Mouse (Mus musculus): ENCODE results near the gene Cracr2b. TPM values are rescaled to one million over a fixed set of nuclear protein-coding genes. Genes with fewer than 3 reads are reported as not detected.

Gene Cracr2b
- polyA plus RNA-seq, 1 experiment from 2014 or later, result 13.8 TPM

DNA sequence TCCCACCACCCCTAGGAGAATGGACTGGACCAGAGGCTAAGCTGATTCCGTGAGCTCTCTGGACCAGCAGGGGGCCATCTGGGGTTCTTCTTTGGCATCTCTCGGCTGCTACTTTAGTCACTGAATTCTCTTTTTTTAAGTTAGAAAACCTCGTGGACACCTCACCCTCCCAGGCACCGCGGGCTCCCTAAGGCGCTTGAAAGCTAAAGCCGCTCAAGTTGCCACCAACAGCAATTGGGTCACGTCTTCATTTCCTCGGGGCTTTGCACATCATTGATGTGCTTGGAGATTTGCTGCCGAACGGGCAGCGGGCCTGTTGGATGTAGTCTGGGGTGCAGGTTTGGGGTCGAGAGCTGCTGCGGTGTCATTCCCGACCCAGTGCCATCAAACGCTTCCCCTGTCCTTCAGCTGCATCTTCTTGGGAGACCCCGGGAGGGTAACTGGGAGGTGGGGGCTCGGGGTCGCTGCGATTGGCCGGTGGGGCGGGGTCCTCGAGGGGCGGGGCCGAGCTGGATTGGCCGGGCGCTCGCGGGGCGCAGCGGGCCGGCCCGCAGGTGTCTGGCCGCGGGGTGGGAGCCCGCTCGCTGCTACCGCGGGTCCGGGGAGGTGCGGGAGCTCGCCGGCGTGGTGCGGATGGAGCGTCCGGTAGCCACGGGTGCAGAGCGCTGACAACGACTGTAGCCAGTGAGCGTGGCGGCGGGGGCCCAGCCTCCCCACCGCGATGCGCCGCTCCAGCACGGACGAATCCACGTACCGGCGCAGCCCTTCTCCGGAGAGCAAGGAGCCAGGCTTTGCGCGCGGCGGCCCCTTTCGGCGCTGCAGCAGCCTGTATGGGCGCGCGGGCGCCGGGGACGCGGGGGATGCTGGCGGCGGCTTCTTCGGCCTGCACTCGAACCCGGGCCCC is 20.9 kb downstream of the Cracr2b start:
- WGBS, result under 1% methylated on average over 62 of the region's 81 CpGs
- H3K27me3 ChIP-seq (replicated peaks; ENCODE audit: control insufficient read depth, insufficient read depth, low read length), result peaks cover 10% of the 10 kb centered on the region
- ATAC-seq (replicated peaks; ENCODE audit: low FRiP score, low TSS enrichment, low read depth) (peak; percentile 28; the same call in 1 of the 2 replicates), DNase-seq (ENCODE audit: low spot score) (peak; percentile 80)
- H3K9me3 ChIP-seq (ENCODE audit: control insufficient read depth, low read length), result no peaks in the 10 kb centered on the region
- H3K36me3 ChIP-seq (ENCODE audit: control insufficient read depth, insufficient read depth, low read length), result peaks cover 9% of the 10 kb centered on the region; the same call in 1 of the 2 replicates
- no peak overlapping the region for H3K27ac ChIP-seq (ENCODE audit: low read depth)
- peak overlapping the region; percentile 57 for H3K4me3 ChIP-seq (ENCODE audit: low read depth, low read length)
- peaks cover 39% of the 10 kb centered on the region for H3K4me1 ChIP-seq (replicated peaks; ENCODE audit: control insufficient read depth, insufficient read depth, low read length)
- H3K9ac ChIP-seq (ENCODE audit: low read length), result peak overlapping the region; percentile 42
- peak overlapping the region; percentile 94 for H3K4me2 ChIP-seq (ENCODE audit: low read length)

DNA sequence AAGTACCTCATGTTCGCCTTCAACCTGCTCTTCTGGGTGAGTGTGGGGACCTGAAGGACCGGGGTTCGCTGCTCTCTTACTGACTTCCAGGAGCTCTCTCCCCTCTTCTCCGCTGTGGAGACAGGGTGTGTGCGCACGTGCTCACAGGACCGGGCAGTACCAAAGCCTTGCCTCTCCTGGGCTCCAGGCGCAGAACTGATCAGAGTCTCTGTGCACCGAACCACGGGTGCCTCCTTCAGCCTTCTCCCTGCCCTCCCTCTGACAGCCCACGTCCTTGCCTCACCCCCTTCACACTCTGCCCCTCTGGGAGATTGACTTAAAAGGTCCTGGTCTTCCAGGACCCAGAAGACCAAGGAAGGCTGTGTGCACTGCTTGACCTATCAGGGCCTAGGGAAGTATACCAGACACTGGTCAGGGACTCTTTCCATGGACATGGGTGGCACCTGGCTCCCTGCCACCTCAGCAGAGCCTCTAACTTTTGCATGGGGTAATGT is 21.7 kb downstream of the Cracr2b start:
- Histone ChIP-seq H3K9ac (ENCODE audit: low read length) (peak overlapping the region; percentile 42), H3K9me3 (ENCODE audit: control insufficient read depth, low read length) (no peaks in the 10 kb centered on the region), H3K36me3 (ENCODE audit: control insufficient read depth, insufficient read depth, low read length) (peaks cover 12% of the 10 kb centered on the region; the same call in 1 of the 2 replicates), H3K4me3 (ENCODE audit: low read depth, low read length) (peak overlapping the region; percentile 57), H3K27ac (ENCODE audit: low read depth) (no peak overlapping the region), H3K4me2 (ENCODE audit: low read length) (peak overlapping the region; percentile 94), H3K27me3 (replicated peaks; ENCODE audit: control insufficient read depth, insufficient read depth, low read length) (peaks cover 10% of the 10 kb centered on the region), H3K4me1 (replicated peaks; ENCODE audit: control insufficient read depth, insufficient read depth, low read length) (peaks cover 32% of the 10 kb centered on the region)
- DNase-seq (ENCODE audit: low spot score) (no peak), ATAC-seq (replicated peaks; ENCODE audit: low FRiP score, low TSS enrichment, low read depth) (no peak)
- 10% methylated on average over 11 of the region's 11 CpGs for WGBS

DNA sequence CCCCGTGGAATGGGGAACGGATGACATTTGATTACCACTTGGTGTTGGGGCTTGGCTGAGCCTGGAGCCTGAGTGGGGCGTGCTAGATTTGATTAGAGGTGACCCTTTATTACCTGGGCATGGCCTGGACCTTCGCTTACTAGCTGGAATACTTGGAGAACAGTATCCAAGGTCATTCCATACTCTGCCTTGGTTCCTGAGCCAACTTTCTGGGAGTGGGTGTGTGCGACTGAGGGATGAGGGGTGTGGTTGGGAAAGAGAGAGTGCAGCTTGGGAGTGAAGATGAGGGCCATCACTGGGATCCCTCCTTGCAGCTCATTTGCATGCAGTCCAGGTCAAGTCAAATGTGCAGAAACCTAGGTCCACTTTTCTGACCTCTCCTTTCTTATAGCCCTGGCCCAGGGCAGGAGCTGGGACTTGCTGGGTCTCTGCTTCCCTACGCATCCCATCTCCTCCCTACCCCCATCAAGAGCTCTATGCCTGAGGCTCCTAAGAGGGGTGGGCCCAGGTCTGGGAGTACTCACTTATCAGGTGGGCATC is 22.3 kb downstream of the Cracr2b start:
- Histone ChIP-seq H3K4me2 (ENCODE audit: low read length) (no peak overlapping the region), H3K27me3 (replicated peaks; ENCODE audit: control insufficient read depth, insufficient read depth, low read length) (peaks cover 10% of the 10 kb centered on the region), H3K36me3 (ENCODE audit: control insufficient read depth, insufficient read depth, low read length) (peaks cover 12% of the 10 kb centered on the region; the same call in 1 of the 2 replicates), H3K9me3 (ENCODE audit: control insufficient read depth, low read length) (no peaks in the 10 kb centered on the region), H3K4me3 (ENCODE audit: low read depth, low read length) (no peak overlapping the region), H3K4me1 (replicated peaks; ENCODE audit: control insufficient read depth, insufficient read depth, low read length) (peaks cover 27% of the 10 kb centered on the region), H3K9ac (ENCODE audit: low read length) (no peak overlapping the region), H3K27ac (ENCODE audit: low read depth) (no peak overlapping the region)
- ATAC-seq (replicated peaks; ENCODE audit: low FRiP score, low TSS enrichment, low read depth) (no peak), DNase-seq (ENCODE audit: low spot score) (no peak)
- WGBS, result 74% methylated on average over 6 of the region's 6 CpGs

DNA sequence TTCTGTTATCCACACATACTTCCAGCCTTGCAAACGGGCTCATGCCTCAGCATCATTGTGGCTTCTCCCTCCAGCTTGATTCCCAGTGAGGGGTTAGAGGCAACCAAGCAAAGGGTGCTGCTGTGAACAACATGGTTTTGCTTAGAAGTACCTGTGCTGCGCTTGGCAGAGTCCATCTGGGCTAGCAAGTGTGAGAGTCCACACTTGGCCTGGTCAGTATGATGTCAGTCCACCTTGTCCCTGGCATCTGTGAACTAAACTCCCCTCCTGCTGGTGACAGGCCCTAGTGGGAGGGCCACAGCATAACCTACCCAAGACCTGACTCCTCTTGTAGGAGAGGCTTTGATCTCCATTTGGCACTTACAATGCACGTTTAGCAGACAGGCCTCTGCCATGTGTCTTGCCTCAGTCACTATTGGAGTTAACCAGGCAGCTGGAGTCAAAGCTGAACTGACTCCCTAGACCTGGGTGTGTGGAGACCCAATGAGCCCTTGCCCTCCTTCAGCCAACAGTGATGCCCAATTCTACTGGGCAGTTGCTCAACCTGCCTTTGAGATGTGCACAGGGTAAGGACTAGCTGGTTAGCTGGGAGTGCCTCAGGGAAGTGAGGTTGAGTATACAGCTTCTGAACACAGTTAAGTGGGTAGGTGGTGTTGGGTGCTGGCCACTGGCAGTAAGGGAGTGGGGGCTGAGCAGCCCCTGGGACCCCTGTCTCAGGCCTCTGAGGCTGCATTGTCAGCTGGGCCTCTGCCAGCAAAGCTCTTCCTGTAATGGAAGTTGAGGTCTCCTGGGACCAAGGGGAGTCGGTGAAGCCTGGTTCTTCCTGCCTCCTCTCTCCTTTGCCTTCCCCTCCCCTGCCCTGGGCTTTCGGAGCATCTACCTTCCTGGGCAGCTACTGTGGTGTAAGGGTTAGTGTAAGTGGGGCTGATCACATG is 23.6 kb downstream of the Cracr2b start:
- WGBS, result 67% methylated on average over 5 of the region's 5 CpGs
- no peak overlapping the region for H3K4me3 ChIP-seq (ENCODE audit: low read depth, low read length)
- H3K36me3 ChIP-seq (ENCODE audit: control insufficient read depth, insufficient read depth, low read length), result peaks cover 12% of the 10 kb centered on the region; the same call in 1 of the 2 replicates
- peaks cover 10% of the 10 kb centered on the region for H3K27me3 ChIP-seq (replicated peaks; ENCODE audit: control insufficient read depth, insufficient read depth, low read length)
- peaks cover 24% of the 10 kb centered on the region for H3K4me1 ChIP-seq (replicated peaks; ENCODE audit: control insufficient read depth, insufficient read depth, low read length)
- no peak overlapping the region for H3K4me2 ChIP-seq (ENCODE audit: low read length)
- no peak for DNase-seq (ENCODE audit: low spot score)
- H3K27ac ChIP-seq (ENCODE audit: low read depth), result no peak overlapping the region
- ATAC-seq (replicated peaks; ENCODE audit: low FRiP score, low TSS enrichment, low read depth), result no peak
- no peak overlapping the region for H3K9ac ChIP-seq (ENCODE audit: low read length)
- no peaks in the 10 kb centered on the region for H3K9me3 ChIP-seq (ENCODE audit: control insufficient read depth, low read length)

DNA sequence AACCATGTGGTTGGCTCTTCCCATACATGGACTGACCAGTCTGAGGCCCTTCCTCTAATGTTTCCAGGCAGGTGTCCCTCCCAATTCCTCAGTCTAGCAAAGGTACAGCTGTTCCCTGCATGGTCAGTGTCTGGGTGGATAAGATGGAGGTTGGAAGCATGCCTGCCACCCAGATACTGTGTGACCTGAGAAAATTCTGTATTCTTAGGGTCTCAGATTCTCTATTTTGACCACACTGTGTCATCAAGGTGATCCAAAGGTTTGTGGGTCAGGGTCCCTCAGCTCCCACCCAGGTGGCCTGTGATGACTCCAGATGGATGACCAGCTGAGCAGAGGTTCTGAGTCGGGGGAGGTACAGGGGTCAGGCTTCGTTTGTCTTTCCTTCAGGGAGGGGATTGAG is 24.3 kb downstream of the Cracr2b start:
- no peak overlapping the region for H3K4me3 ChIP-seq (ENCODE audit: low read depth, low read length)
- H3K27ac ChIP-seq (ENCODE audit: low read depth), result no peak overlapping the region
- 62% methylated on average over 2 of the region's 2 CpGs for WGBS
- H3K36me3 ChIP-seq (ENCODE audit: control insufficient read depth, insufficient read depth, low read length), result peaks cover 16% of the 10 kb centered on the region; the same call in 1 of the 2 replicates
- peaks cover 10% of the 10 kb centered on the region for H3K27me3 ChIP-seq (replicated peaks; ENCODE audit: control insufficient read depth, insufficient read depth, low read length)
- DNase-seq (ENCODE audit: low spot score) (no peak), ATAC-seq (replicated peaks; ENCODE audit: low FRiP score, low TSS enrichment, low read depth) (no peak)
- peaks cover 24% of the 10 kb centered on the region for H3K4me1 ChIP-seq (replicated peaks; ENCODE audit: control insufficient read depth, insufficient read depth, low read length)
- no peak overlapping the region for H3K4me2 ChIP-seq (ENCODE audit: low read length)
- H3K9me3 ChIP-seq (ENCODE audit: control insufficient read depth, low read length), result no peaks in the 10 kb centered on the region
- no peak overlapping the region for H3K9ac ChIP-seq (ENCODE audit: low read length)

DNA sequence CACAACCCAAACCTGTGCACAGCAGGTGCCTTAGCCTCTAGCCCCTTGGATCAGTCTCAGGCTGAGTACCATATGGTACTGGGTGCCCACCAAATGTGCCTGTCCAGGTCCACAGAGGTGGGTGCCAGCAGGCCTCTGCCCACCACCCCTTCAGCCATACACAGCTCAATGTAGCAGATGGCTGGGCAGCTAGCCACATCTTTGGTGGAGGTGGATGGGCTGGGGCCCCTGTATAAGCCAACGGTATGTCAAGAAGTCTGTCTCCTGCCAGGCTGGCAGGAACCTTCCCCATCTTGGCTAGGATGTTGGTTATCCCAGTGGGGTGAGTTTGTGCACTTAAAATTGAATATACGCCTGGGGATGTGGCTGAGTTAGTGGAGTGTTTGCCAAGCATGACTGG is 24.7 kb downstream of the Cracr2b start:
- Histone ChIP-seq H3K9ac (ENCODE audit: low read length) (no peak overlapping the region), H3K4me1 (replicated peaks; ENCODE audit: control insufficient read depth, insufficient read depth, low read length) (peaks cover 21% of the 10 kb centered on the region), H3K9me3 (ENCODE audit: control insufficient read depth, low read length) (no peaks in the 10 kb centered on the region), H3K36me3 (ENCODE audit: control insufficient read depth, insufficient read depth, low read length) (peaks cover 17% of the 10 kb centered on the region), H3K4me2 (ENCODE audit: low read length) (no peak overlapping the region), H3K4me3 (ENCODE audit: low read depth, low read length) (no peak overlapping the region), H3K27me3 (replicated peaks; ENCODE audit: control insufficient read depth, insufficient read depth, low read length) (peaks cover 10% of the 10 kb centered on the region), H3K27ac (ENCODE audit: low read depth) (no peak overlapping the region)
- no peak for DNase-seq (ENCODE audit: low spot score)
- WGBS, result 93% methylated on average over 2 of the region's 2 CpGs
- ATAC-seq (replicated peaks; ENCODE audit: low FRiP score, low TSS enrichment, low read depth), result no peak

DNA sequence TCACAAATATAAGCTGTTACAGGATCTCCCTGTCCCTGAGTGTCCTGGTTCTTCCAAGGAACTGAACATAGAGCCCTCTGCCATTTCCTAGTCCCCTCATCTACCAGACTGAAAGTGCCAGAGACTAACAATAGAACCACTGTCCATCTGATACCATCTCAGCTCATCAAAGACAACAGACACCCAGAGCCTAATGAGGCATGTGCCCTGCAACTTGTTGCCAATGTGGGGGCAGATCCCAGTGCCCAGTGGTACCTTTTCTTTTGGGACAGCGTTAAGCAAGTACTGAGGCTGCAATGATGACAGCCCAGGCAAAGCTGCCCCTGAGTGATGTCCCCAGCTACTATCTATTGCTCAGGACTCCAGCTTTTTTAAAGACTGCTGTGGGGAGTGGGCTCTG is 25.3 kb downstream of the Cracr2b start:
- H3K4me3 ChIP-seq (ENCODE audit: low read depth, low read length), result no peak overlapping the region
- no peak overlapping the region for H3K4me2 ChIP-seq (ENCODE audit: low read length)
- H3K27me3 ChIP-seq (replicated peaks; ENCODE audit: control insufficient read depth, insufficient read depth, low read length), result peaks cover 10% of the 10 kb centered on the region
- peaks cover 17% of the 10 kb centered on the region for H3K4me1 ChIP-seq (replicated peaks; ENCODE audit: control insufficient read depth, insufficient read depth, low read length)
- H3K9ac ChIP-seq (ENCODE audit: low read length), result no peak overlapping the region
- ATAC-seq (replicated peaks; ENCODE audit: low FRiP score, low TSS enrichment, low read depth) (no peak), DNase-seq (ENCODE audit: low spot score) (no peak)
- no peak overlapping the region for H3K27ac ChIP-seq (ENCODE audit: low read depth)
- no peaks in the 10 kb centered on the region for H3K9me3 ChIP-seq (ENCODE audit: control insufficient read depth, low read length)
- WGBS, result 95% methylated on average over 1 of the region's 1 CpGs
- H3K36me3 ChIP-seq (ENCODE audit: control insufficient read depth, insufficient read depth, low read length), result peaks cover 20% of the 10 kb centered on the region

DNA sequence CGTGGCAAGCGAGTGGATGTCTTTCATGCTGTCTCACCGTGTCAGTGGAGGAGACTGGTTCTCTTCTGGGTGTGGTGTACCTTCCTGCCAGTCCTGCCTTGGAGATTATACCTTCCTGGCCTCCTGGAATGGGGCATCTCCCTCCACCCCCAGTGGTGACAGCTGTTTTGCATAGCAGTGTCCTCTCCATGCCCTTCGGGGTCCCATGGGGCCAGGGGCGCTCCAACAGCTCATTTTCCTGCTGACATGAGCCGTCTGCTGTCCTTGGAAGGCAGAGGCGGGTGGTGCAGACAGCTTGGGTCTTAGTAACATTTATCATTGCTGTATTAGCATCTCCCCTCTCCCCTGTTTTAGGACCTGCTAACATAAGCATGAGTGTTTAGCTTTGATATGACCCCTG is 26.2 kb downstream of the Cracr2b start:
- Histone ChIP-seq H3K36me3 (ENCODE audit: control insufficient read depth, insufficient read depth, low read length) (peaks cover 22% of the 10 kb centered on the region), H3K4me2 (ENCODE audit: low read length) (no peak overlapping the region), H3K4me1 (replicated peaks; ENCODE audit: control insufficient read depth, insufficient read depth, low read length) (peaks cover 8% of the 10 kb centered on the region), H3K4me3 (ENCODE audit: low read depth, low read length) (no peak overlapping the region), H3K9me3 (ENCODE audit: control insufficient read depth, low read length) (no peaks in the 10 kb centered on the region), H3K9ac (ENCODE audit: low read length) (no peak overlapping the region), H3K27me3 (replicated peaks; ENCODE audit: control insufficient read depth, insufficient read depth, low read length) (peaks cover 7% of the 10 kb centered on the region), H3K27ac (ENCODE audit: low read depth) (no peak overlapping the region)
- DNase-seq (ENCODE audit: low spot score) (no peak), ATAC-seq (replicated peaks; ENCODE audit: low FRiP score, low TSS enrichment, low read depth) (no peak)
- WGBS, result 76% methylated on average over 7 of the region's 7 CpGs

All from intestine, embryonic 14.5 days (tissue).